Mouse (Mus musculus) heart, embryonic 10.5 days (tissue): ENCODE measurements around the gene Slc22a13. TPM values are rescaled to one million over a fixed set of nuclear protein-coding genes. Genes with fewer than 3 reads are reported as not detected.

Experiments used
- DNase-seq: peaks from one replicate; pipeline ENCODE4 v3.0.0-alpha.2; 2017; ENCODE audit warnings: low spot score
- H3K27ac ChIP-seq: fragments of 300-500 bp; sonication (generic); 2 replicates; pipeline ENCODE4 v1.5.1; 2016; ENCODE audit warnings: mild to moderate bottlenecking
- H3K27me3 ChIP-seq: fragments of 300-500 bp; sonication (generic); 2 replicates; pipeline ENCODE4 v1.6.1; 2016; ENCODE audit warnings: mild to moderate bottlenecking; ENCODE audit not compliant: poor library complexity, insufficient read depth, severe bottlenecking
- H3K36me3 ChIP-seq: fragments of 300-500 bp; sonication (generic); 2 replicates; pipeline ENCODE4 v1.6.1; 2016; ENCODE audit warnings: mild to moderate bottlenecking, moderate library complexity
- H3K4me1 ChIP-seq: fragments of 300-500 bp; sonication (generic); 2 replicates; pipeline ENCODE4 v1.6.1; 2016; ENCODE audit warnings: mild to moderate bottlenecking
- H3K4me3 ChIP-seq: fragments of 300-500 bp; sonication (generic); 2 replicates; pipeline ENCODE4 v1.5.1; 2016; ENCODE audit warnings: mild to moderate bottlenecking, moderate library complexity
- H3K9me3 ChIP-seq: fragments of 300-500 bp; sonication (generic); 2 replicates; pipeline ENCODE4 v1.6.1; 2016; ENCODE audit warnings: mild to moderate bottlenecking, moderate library complexity
- WGBS: fragments of 180-500 bp; shearing (Covaris S2); methylation state at CpG from one replicate; pipeline ENCODE4 v1.1.7; 2016; 5-methylcytosine and 5-hydroxymethylcytosine counted together
- polyA plus RNA-seq: library from polyadenylated mRNA; unstranded; fragments of >200 nt; fragmentation: Nextera tagmentation; extraction: Ambion mirVana; gene quantifications from 2 replicates; pipeline ENCODE4 v1.2.1, GENCODE M21; 2016

The Slc22a13 gene
- polyA plus RNA-seq, 1 experiment from 2014 or later = not detected

DNA sequence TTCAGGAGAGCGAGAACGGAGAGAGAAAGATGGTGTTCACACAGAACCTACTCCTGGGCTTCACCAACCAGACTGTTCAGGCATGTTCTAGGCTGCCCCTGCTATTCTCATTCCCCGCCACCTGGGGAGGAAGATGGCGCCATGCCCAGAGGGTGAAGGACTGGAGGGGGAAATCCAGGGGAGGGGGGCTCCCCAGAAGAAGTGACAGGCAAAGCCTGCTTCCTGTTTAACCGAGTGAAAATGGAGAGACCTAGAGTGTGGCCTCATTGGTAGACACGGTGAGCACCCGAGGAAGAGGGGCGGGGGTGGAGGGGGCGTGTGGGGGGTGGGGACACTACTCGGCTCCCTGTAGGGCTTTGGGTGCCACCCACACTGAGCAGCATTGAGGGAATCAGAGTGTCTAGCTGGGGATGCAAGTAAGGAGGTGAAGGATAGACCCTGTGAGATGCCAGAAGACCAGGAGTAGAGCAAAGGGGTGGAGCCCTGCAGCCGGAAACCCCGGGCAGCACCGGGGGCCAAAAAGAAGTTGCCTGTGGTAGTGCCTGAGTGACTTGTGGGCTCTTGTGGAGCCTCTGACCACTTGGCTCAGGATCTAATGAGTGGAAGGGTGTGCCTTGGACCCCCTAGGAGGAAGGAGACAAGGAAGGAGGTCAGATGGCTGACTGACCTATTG, 62.7 kb downstream of the Slc22a13 start:
- H3K4me3 ChIP-seq = no peak overlapping the region
- peaks cover 18% of the 10 kb centered on the region; the same call in 1 of the 2 replicates for H3K27me3 ChIP-seq
- 69% methylated on average over 13 of the region's 13 CpGs for WGBS
- H3K4me1 ChIP-seq = 0 out of 2 replicates have a peak, but pooled peaks cover 4% of the 10 kb centered on the region
- no peak overlapping the region for H3K27ac ChIP-seq
- no peaks in the 10 kb centered on the region for H3K36me3 ChIP-seq
- DNase-seq = no peak
- H3K9me3 ChIP-seq = no peaks in the 10 kb centered on the region

DNA sequence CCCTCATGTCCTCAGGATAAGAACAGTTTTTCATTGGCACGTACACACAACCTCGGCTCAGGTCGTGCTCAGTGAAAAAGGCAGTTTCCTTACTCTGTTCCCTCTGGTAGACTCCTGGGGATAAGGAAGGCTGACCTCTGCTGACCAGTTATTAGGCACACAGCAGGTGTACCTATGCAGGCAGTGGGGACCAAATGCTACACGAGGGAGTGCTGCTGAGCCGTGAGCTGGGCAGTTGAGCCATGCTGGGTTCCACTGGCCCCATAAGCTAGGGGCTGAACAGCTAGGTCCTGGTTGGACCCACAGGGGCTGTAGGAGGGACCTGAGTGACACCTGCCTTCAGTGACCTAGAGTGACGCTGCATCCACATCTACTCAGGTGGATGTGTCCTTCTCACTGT, 63.3 kb downstream of the Slc22a13 start:
- no peaks in the 10 kb centered on the region for H3K36me3 ChIP-seq
- WGBS = 69% methylated on average over 6 of the region's 6 CpGs
- peaks cover 18% of the 10 kb centered on the region; the same call in 1 of the 2 replicates for H3K27me3 ChIP-seq
- 0 out of 2 replicates have a peak, but pooled peaks cover 4% of the 10 kb centered on the region for H3K4me1 ChIP-seq
- H3K9me3 ChIP-seq = no peaks in the 10 kb centered on the region
- H3K4me3 ChIP-seq = no peak overlapping the region
- H3K27ac ChIP-seq = no peak overlapping the region
- no peak for DNase-seq

DNA sequence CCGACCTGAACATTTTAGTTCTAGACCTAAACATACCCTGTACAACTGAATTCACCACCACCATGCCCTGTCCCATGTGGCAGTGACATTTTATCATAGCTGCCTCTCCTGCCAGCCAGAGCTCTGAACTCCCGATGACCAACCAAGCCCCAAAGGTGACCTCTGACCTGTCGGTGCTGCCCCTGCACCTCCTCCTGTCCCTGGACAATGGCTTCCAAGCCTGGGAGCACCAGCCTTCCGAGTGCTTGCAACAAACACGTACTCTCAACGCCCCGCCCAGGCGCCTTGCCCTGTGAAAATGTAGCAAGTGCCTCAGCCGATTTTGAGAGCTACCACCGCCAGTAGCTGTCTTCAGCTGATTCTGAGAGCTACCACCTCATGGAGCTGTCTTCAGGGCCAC, 63.8 kb downstream of the Slc22a13 start:
- Histone ChIP-seq H3K36me3 (no peaks in the 10 kb centered on the region), H3K27ac (no peak overlapping the region), H3K27me3 (peaks cover 13% of the 10 kb centered on the region; the same call in 1 of the 2 replicates), H3K4me3 (no peak overlapping the region), H3K4me1 (0 out of 2 replicates have a peak, but pooled peaks cover 4% of the 10 kb centered on the region), H3K9me3 (no peaks in the 10 kb centered on the region)
- WGBS = 63% methylated on average over 10 of the region's 10 CpGs
- DNase-seq = no peak

- Histone ChIP-seq H3K27ac (no peak overlapping the region), H3K27me3 (peaks cover 12% of the 10 kb centered on the region; the same call in 1 of the 2 replicates), H3K9me3 (no peaks in the 10 kb centered on the region), H3K4me1 (peaks cover 7% of the 10 kb centered on the region), H3K4me3 (no peak overlapping the region), H3K36me3 (no peaks in the 10 kb centered on the region)
- DNase-seq = no peak
- 88% methylated on average over 8 of the region's 8 CpGs for WGBS
Measured at GRCm38 (mm10) chr9:119144696-119145095, 64.2 kb downstream of the Slc22a13 start.

DNA sequence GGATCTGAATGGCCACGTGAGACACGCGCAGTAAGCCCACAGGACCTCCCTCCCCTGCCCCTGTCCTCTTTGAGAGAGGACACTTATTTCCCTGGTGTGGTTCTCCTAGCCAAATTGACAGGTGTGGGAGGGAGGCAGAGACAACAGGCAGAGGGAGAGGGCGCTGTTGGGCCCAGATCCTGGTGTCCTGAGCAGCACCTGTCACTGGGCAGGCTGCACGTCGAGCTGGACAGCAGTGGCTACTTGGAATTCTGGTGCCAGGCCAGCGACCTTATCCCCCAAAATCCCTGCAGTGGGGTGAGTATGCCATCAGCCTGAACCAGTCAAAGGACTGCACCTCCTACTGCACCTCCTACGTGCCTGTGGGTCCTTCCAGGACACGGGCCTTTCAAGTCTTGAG, 65.5 kb downstream of the Slc22a13 start:
- Histone ChIP-seq H3K4me3 (no peak overlapping the region), H3K27me3 (peaks cover 18% of the 10 kb centered on the region), H3K9me3 (no peaks in the 10 kb centered on the region), H3K36me3 (no peaks in the 10 kb centered on the region), H3K27ac (no peak overlapping the region), H3K4me1 (peaks cover 10% of the 10 kb centered on the region)
- DNase-seq = no peak
- 70% methylated on average over 9 of the region's 9 CpGs for WGBS

Other genes with a start within 250 kb of the Slc22a13 start
- gene Vill, start 156.3 kb downstream of the Slc22a13 start, polyA plus RNA-seq = 19.1 and 23.1 TPM in 2 replicates
- 18.6 and 19.5 TPM in 2 replicates for gene Plcd1, start 115.6 kb downstream of the Slc22a13 start, polyA plus RNA-seq
- gene Dlec1, start 106.6 kb downstream of the Slc22a13 start, polyA plus RNA-seq = 0.87 and 1.2 TPM in 2 replicates
- gene Acaa1b, start 52.0 kb downstream of the Slc22a13 start, polyA plus RNA-seq = 0.70 and 0.76 TPM in 2 replicates
- not detected in 2 replicates for gene Gm47289, start 49.9 kb downstream of the Slc22a13 start, polyA plus RNA-seq
- 12.0 and 13.6 TPM in 2 replicates for gene Oxsr1, start 113.3 kb upstream of the Slc22a13 start, polyA plus RNA-seq
- 86.5 and 91.8 TPM in 2 replicates for gene Acaa1a, start 130.6 kb upstream of the Slc22a13 start, polyA plus RNA-seq
- 11.4 and 11.6 TPM in 2 replicates for gene Myd88, start 132.3 kb upstream of the Slc22a13 start, polyA plus RNA-seq
- 2.0 and 5.5 TPM in 2 replicates for gene Xylb, start 148.3 kb upstream of the Slc22a13 start, polyA plus RNA-seq
- gene Slc22a14, start 156.5 kb upstream of the Slc22a13 start, polyA plus RNA-seq = not detected in 2 replicates
- 29.6 and 35.4 TPM in 2 replicates for gene Acvr2b, start 193.0 kb upstream of the Slc22a13 start, polyA plus RNA-seq
- 16.2 and 25.0 TPM in 2 replicates for gene Exog, start 235.8 kb upstream of the Slc22a13 start, polyA plus RNA-seq